Mouse (Mus musculus): ENCODE data around the gene Sh3pxd2b.

GRCm38 (mm10) chr11:32302824-32303419, 44.7 kb upstream of the Sh3pxd2b start:
- no peak for TF ChIP-seq CTCF (IDR thresholded peaks at IDR 0.05; ENCODE audit: borderline replicate concordance, extremely low read depth, insufficient read depth, insufficient read length)
- no peak for TF ChIP-seq POLR2A (IDR thresholded peaks at IDR 0.05; ENCODE audit: borderline replicate concordance, extremely low read depth, insufficient read depth, insufficient read length, poor library complexity, severe bottlenecking)
